Mouse (Mus musculus) cerebellum, adult 2 months (tissue): ENCODE data around the gene Zfand2a.

Experiments
- CTCF ChIP-seq: fragments of 200-500 bp; IDR thresholded peaks from 2 replicates; pipeline ENCODE4 v1.5.1; 2011; ENCODE audit warnings: low read depth, mild to moderate bottlenecking, control low read depth, low read length, moderate library complexity, borderline replicate concordance; ENCODE audit not compliant: insufficient read depth
- POLR2A ChIP-seq: fragments of 200-500 bp; IDR thresholded peaks from 2 replicates; pipeline ENCODE4 v1.6.1; 2011; ENCODE audit warnings: low read length, control low read depth, borderline replicate concordance; ENCODE audit not compliant: insufficient read depth

DNA sequence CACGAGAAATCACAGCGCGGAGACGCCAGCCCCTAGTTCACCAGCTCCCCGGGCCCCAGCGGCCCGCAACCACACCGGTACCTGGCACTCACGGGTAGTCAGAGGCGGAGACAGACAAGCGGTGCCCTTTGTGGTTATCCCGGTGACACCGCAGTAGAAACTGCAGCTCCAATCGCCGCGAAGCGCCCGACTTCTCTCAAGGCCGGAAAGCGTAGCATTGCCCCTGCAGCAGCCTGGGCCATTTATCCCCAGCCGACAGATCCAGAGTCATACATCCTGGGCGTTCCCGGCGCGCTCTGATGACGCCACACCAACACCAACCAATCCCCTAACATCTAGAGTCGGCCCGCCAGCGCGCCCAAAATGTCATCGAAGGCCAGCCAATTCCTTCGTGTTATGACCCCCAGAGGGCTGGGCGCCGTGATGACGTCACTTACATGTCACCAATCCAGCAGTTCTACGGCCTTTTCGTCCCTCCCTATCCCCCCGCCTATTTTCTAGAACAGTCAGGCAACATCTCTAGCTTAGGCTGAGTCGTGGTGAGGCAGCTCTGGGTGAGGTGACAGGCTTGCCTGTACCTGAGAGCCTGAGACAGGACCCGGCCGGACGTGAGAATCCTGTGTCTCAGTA, at the start of gene Zfand2a:
- TF ChIP-seq CTCF (no peak), POLR2A (peak; percentile 97)
